Mouse (Mus musculus) midbrain, postnatal 0 days (tissue): Measurements from ENCODE around the gene Mrpl37. TPM values are rescaled to one million over a fixed set of nuclear protein-coding genes. Genes with fewer than 3 reads are reported as not detected.
"Not testable (repeated sequence)": the region's sequence is repeated elsewhere in the genome, so short reads cannot be mapped to it uniquely, and the experiment has no call there.

Experiments
- ATAC-seq: fragments of 200-750 bp; cut with Nextera tagmentation; 2 replicates; pipeline ENCODE4 v1.8.0; 2017; ENCODE audit warnings: moderate number of reproducible peaks, mild to moderate bottlenecking, moderate TSS enrichment, moderate library complexity; ENCODE audit not compliant: low FRiP score
- DNase-seq: peaks from one replicate; pipeline ENCODE4 v3.0.0-alpha.2; 2015; ENCODE audit warnings: low spot score
- H3K27ac ChIP-seq: fragments of 300-500 bp; sonication (generic); 2 replicates; pipeline ENCODE4 v1.5.1; 2014; ENCODE audit warnings: low read depth, mild to moderate bottlenecking, low read length, mixed read lengths
- H3K27me3 ChIP-seq: fragments of 300-500 bp; sonication (generic); 2 replicates; pipeline ENCODE4 v1.6.1; 2014; ENCODE audit warnings: low read length, control low read depth, mixed read lengths; ENCODE audit not compliant: insufficient read depth
- H3K36me3 ChIP-seq: fragments of 300-500 bp; sonication (generic); 2 replicates; pipeline ENCODE4 v1.6.1; 2014; ENCODE audit warnings: low read length, control low read depth, mixed read lengths; ENCODE audit not compliant: insufficient read depth
- H3K4me1 ChIP-seq: fragments of 300-500 bp; sonication (generic); 2 replicates; pipeline ENCODE4 v1.6.1; 2014; ENCODE audit warnings: mild to moderate bottlenecking, control low read depth, antibody characterized with exemption, low read length, mixed read lengths; ENCODE audit not compliant: insufficient read depth
- H3K4me2 ChIP-seq: fragments of 300-500 bp; sonication (generic); 2 replicates; pipeline ENCODE4 v1.6.1; 2014; ENCODE audit warnings: low read depth, mild to moderate bottlenecking, low read length, mixed read lengths; ENCODE audit not compliant: poor library complexity, severe bottlenecking
- H3K4me3 ChIP-seq: fragments of 300-500 bp; sonication (generic); 2 replicates; pipeline ENCODE4 v1.5.1; 2014; ENCODE audit warnings: low read depth, mild to moderate bottlenecking, low read length, moderate library complexity
- H3K9ac ChIP-seq: fragments of 300-500 bp; sonication (generic); replicated peaks from 2 replicates; pipeline ENCODE4 v1.6.1; 2014; ENCODE audit warnings: mild to moderate bottlenecking, low read length, moderate library complexity, mixed read lengths; ENCODE audit not compliant: poor library complexity, severe bottlenecking
- H3K9me3 ChIP-seq: fragments of 300-500 bp; sonication (generic); 2 replicates; pipeline ENCODE4 v1.6.1; 2016; ENCODE audit warnings: low read length, control low read depth
- CTCF ChIP-seq: IDR thresholded peaks from 2 replicates; pipeline ENCODE4 v1.5.1; 2016; ENCODE audit warnings: antibody characterized with exemption, mild to moderate bottlenecking
- WGBS: fragments of 180-500 bp; shearing (Covaris S2); extraction: QIAGEN DNeasy Blood & Tissue Kit; methylation state at CpG from one replicate; pipeline ENCODE4 v1.1.7; 2014; 5-methylcytosine and 5-hydroxymethylcytosine counted together
- polyA plus RNA-seq: library from polyadenylated mRNA; unstranded; fragments of >200 nt; fragmentation: Nextera tagmentation; extraction: Ambion mirVana; gene quantifications from 2 replicates; pipeline ENCODE4 v1.2.1, GENCODE M21; 2015
- total RNA-seq: library from RNA; depleted of rRNA; stranded (reverse); fragments of >200 nt; gene quantifications from 2 replicates; pipeline ENCODE4 v1.2.3, GENCODE M21; 2014; rRNA removed

Mrpl37 gene
- total RNA-seq (51.7 and 53.3 TPM in 2 replicates), polyA plus RNA-seq (71.5 and 76.7 TPM in 2 replicates)

DNA sequence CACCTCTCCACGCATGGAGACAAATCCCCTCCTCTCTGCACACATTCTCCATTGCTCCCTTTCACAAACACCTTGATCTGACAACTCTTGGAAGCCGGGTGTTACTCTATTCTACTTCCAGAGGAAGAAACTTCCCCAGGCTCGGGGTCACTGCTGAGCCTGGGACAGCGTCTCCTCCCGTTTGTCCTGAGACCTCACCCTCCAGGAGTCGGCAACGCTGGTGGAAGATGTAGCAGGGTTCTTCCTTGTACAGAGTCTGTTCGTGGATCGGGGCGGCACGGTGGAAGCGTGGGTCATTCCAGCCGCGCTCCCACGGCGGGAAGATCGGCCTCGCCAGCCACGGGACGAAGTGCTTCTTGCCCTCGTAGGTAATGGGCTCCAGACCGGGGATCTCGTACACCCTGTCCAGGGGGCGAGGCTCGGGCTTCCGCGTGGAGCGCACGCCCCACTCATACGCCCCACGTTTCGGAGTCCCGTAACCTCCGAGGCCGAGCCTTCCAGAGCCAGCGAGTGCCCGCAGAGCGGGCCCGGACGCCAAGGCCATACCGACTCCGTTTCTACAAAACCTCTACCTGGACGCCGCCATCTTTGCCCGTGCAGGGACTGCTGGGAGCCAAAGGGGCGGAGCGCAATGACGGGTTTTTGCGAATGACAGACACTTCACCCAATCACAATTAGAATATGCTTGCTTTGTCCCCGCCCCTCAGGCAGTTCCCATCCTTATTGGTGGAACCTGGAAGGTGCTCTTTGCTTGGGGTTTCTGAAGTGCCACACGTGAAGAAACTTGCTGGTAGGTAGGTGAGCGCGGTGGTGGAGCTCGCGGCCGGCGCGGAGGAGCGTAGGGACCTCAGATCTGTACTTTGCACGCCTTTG lies at the start of gene Mrpl37, which contains the start of gene Cyb5rl:
TSS of gene Mrpl37 (minus strand) at position 617 of the 873 bp plus-strand sequence.
TSS of gene Cyb5rl (plus strand) at position 737 of the 873 bp plus-strand sequence.
- no peak; the same call in 1 of the 2 replicates for TF ChIP-seq CTCF
- H3K4me1 ChIP-seq, result no peaks in the 10 kb centered on the region
- H3K9me3 ChIP-seq, result no peaks in the 10 kb centered on the region
- H3K4me2 ChIP-seq, result peak within 1 kb of the TSS; percentile 99
- peak; percentile 99 for ATAC-seq
- WGBS, result under 1% methylated on average over 60 of the region's 60 CpGs
- no peaks in the 10 kb centered on the region for H3K27me3 ChIP-seq
- peak; percentile 97 for DNase-seq
- H3K36me3 ChIP-seq, result peaks cover 25% of the 10 kb centered on the region
- H3K4me3 ChIP-seq, result peak within 1 kb of the TSS; percentile 87
- peak within 1 kb of the TSS; percentile 68 for H3K27ac ChIP-seq
- peak within 1 kb of the TSS; percentile 77 for H3K9ac ChIP-seq

GRCm38 (mm10) chr4:107114278-107114677 lies 47.6 kb upstream of the Mrpl37 start:
- 47% methylated on average over 8 of the region's 8 CpGs for WGBS
- no peak for ATAC-seq
- Histone ChIP-seq H3K9ac (no peak overlapping the region), H3K27ac (no peak overlapping the region), H3K4me1 (no peaks in the 10 kb centered on the region), H3K4me3 (no peak overlapping the region), H3K9me3 (no peaks in the 10 kb centered on the region), H3K27me3 (no peaks in the 10 kb centered on the region), H3K4me2 (no peak overlapping the region), H3K36me3 (no peaks in the 10 kb centered on the region)
- no peak for DNase-seq
- TF ChIP-seq CTCF, result no peak

DNA sequence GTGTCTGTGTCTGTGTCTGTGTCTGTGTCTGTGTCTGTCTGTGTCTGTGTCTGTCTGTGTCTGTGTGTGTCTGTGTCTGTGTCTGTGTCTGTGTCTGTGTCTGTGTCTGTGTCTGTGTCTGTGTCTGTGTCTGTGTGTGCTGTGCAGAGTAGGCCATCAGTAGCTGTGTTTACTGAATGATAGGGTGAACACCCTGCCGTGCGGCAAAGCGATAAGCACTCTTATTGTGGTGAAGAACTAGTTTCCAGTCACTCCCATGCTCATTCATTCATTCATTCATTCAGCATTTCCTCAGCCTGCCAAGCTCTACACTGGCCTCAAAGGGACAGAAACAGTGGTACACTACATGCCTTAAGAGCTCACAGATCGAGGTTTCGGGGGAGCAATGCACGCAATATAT lies 42.5 kb upstream of the Mrpl37 start:
- H3K9me3 ChIP-seq, H3K4me2 ChIP-seq, DNase-seq, H3K9ac ChIP-seq, H3K36me3 ChIP-seq, ATAC-seq, H3K27ac ChIP-seq, H3K4me3 ChIP-seq, H3K27me3 ChIP-seq, H3K4me1 ChIP-seq: not testable (repeated sequence)
- WGBS, result 94% methylated on average over 6 of the region's 6 CpGs

GRCm38 (mm10) chr4:107108291-107108731 lies 41.6 kb upstream of the Mrpl37 start:
- H3K9ac ChIP-seq, result no peak overlapping the region
- H3K4me3 ChIP-seq, result no peak overlapping the region
- no peaks in the 10 kb centered on the region for H3K27me3 ChIP-seq
- WGBS, result 46% methylated on average over 13 of the region's 13 CpGs
- no peak for DNase-seq
- no peaks in the 10 kb centered on the region for H3K4me1 ChIP-seq
- ATAC-seq, result no peak
- no peak overlapping the region for H3K4me2 ChIP-seq
- no peak overlapping the region for H3K27ac ChIP-seq
- no peak for TF ChIP-seq CTCF
- H3K9me3 ChIP-seq, result no peaks in the 10 kb centered on the region
- no peaks in the 10 kb centered on the region for H3K36me3 ChIP-seq

GRCm38 (mm10) chr4:107106777-107107176 lies 40.1 kb upstream of the Mrpl37 start:
- H3K36me3 ChIP-seq, result no peaks in the 10 kb centered on the region
- no peaks in the 10 kb centered on the region for H3K4me1 ChIP-seq
- H3K4me3 ChIP-seq, result no peak overlapping the region
- DNase-seq (no peak), ATAC-seq (no peak)
- TF ChIP-seq CTCF, result no peak
- no peaks in the 10 kb centered on the region for H3K9me3 ChIP-seq
- 95% methylated on average over 16 of the region's 16 CpGs for WGBS
- H3K9ac ChIP-seq, result no peak overlapping the region
- H3K27ac ChIP-seq, result no peak overlapping the region
- H3K4me2 ChIP-seq, result no peak overlapping the region
- no peaks in the 10 kb centered on the region for H3K27me3 ChIP-seq

DNA sequence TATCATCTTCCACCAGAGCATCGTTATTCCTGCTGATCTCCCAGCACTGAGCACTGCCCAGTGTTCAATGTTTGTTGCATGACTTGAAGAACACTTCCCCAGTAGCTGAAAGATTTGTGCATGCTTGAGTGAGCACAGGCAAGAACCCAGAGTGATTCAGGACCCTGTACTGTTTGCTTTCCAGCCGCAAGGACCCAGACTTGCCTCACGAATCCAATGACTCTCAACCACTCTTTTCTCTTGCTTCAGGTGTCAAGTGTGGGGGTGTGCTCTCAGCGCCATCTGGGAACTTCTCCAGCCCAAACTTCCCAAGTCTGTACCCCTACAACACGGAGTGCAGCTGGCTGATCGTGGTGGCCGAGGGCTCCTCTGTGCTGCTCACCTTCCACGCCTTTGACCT lies 35.6 kb upstream of the Mrpl37 start:
- WGBS, result 74% methylated on average over 8 of the region's 8 CpGs
- H3K27ac ChIP-seq, result no peak overlapping the region
- no peak overlapping the region for H3K4me3 ChIP-seq
- no peak for DNase-seq
- TF ChIP-seq CTCF, result no peak
- H3K4me1 ChIP-seq, result no peaks in the 10 kb centered on the region
- no peaks in the 10 kb centered on the region for H3K36me3 ChIP-seq
- no peak for ATAC-seq
- H3K4me2 ChIP-seq, result no peak overlapping the region
- H3K9ac ChIP-seq, result no peak overlapping the region
- no peaks in the 10 kb centered on the region for H3K9me3 ChIP-seq
- no peaks in the 10 kb centered on the region for H3K27me3 ChIP-seq
